Mouse (Mus musculus): ENCODE measurements around the gene Ate1. TPM values are rescaled to one million over a fixed set of nuclear protein-coding genes. Genes with fewer than 3 reads are reported as not detected.

The Ate1 gene
- polyA plus RNA-seq, 1 experiment, result not detected

DNA sequence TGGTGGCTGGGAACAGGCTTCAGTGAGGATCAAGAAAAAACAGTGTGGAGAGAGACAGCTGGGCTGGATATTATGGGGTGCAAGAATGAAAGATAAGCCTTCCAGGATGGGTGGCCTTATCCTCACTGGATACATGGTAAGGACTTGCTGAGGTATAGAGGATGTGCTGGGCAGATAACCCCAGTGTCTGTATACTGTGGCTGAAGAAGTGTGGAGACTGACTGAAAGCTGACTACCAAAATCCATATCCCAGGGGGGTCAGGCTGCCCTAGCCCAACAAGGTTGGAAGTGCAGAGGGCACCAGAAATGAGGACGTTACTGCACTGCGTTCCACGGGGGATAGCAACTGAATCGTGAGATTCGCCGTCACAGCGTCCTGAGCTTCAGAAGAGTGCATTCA lies 139.8 kb downstream of the Ate1 start:
- Histone ChIP-seq H3K4me1 (ENCODE audit: control insufficient read depth, insufficient read depth, low read length) (peaks cover 14% of the 10 kb centered on the region), H3K4me3 (ENCODE audit: insufficient read depth, low read depth, low read length) (no peak overlapping the region), H3K27ac (ENCODE audit: insufficient read depth, low read depth, low read length) (no peak overlapping the region)
- WGBS, result 85% methylated on average over 7 of the region's 7 CpGs
- TF ChIP-seq CTCF (IDR thresholded peaks at IDR 0.05; ENCODE audit: insufficient read depth, low read depth, low read length) (no peak), POLR2A (IDR thresholded peaks at IDR 0.05; ENCODE audit: insufficient read depth, low read depth, low read length) (no peak)

GRCm38 (mm10) chr7:130379886-130380285 lies 140.3 kb downstream of the Ate1 start:
- Histone ChIP-seq H3K4me1 (ENCODE audit: control insufficient read depth, insufficient read depth, low read length) (peaks cover 14% of the 10 kb centered on the region), H3K27ac (ENCODE audit: insufficient read depth, low read depth, low read length) (no peak overlapping the region), H3K4me3 (ENCODE audit: insufficient read depth, low read depth, low read length) (no peak overlapping the region)
- 94% methylated on average over 5 of the region's 5 CpGs for WGBS
- no peak for TF ChIP-seq POLR2A (IDR thresholded peaks at IDR 0.05; ENCODE audit: insufficient read depth, low read depth, low read length)
- TF ChIP-seq CTCF (IDR thresholded peaks at IDR 0.05; ENCODE audit: insufficient read depth, low read depth, low read length), result no peak

DNA sequence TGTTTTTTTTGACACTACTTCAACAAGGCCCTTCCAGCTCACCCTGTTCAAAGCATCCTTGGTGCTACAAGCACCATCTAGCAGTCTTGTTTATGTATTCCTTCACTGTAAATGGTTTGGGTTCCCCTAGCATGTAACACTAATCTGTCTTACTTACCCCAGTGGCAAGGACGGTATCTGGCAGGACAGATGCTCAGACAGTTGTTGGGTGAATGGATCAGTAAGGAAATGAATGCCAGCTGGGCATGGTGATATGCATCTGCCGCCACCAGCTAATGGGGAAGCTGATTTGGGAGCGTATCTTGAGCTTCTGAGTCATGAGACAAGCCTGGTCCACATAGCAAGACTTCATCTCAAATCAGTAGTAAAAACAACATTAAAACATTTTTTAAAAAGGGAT lies 141.9 kb downstream of the Ate1 start:
- H3K4me3 ChIP-seq (ENCODE audit: insufficient read depth, low read depth, low read length), result no peak overlapping the region
- WGBS, result 93% methylated on average over 3 of the region's 3 CpGs
- no peak for TF ChIP-seq POLR2A (IDR thresholded peaks at IDR 0.05; ENCODE audit: insufficient read depth, low read depth, low read length)
- TF ChIP-seq CTCF (IDR thresholded peaks at IDR 0.05; ENCODE audit: insufficient read depth, low read depth, low read length), result no peak
- H3K27ac ChIP-seq (ENCODE audit: insufficient read depth, low read depth, low read length), result no peak overlapping the region
- H3K4me1 ChIP-seq (ENCODE audit: control insufficient read depth, insufficient read depth, low read length), result peaks cover 14% of the 10 kb centered on the region

DNA sequence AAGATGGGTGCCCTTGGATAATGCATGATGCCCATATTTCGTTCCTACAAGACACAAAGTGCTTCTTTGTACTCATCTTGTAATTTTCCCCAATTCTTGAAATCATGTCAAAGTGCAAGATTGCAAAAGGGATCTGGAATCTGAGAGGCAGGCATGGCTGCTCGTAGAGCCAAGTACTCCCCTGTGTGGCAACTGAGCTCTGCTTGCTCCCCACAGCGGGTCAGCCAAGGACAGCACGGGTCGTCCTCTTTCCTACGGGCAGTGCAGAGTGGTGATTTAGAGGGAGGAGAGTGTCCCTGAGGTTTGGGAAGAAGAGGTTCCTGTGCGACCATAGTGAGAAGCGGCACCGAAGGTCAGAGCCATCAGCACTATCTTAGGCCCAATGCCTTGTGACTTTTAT lies 145.9 kb downstream of the Ate1 start:
- 84% methylated on average over 9 of the region's 9 CpGs for WGBS
- no peak overlapping the region for H3K4me3 ChIP-seq (ENCODE audit: insufficient read depth, low read depth, low read length)

GRCm38 (mm10) chr7:130368827-130369641 lies 151.1 kb downstream of the Ate1 start:
- no peak overlapping the region for H3K27ac ChIP-seq (ENCODE audit: insufficient read depth, low read depth, low read length)
- H3K4me1 ChIP-seq (ENCODE audit: control insufficient read depth, insufficient read depth, low read length), result peaks cover 18% of the 10 kb centered on the region
- H3K4me3 ChIP-seq (ENCODE audit: insufficient read depth, low read depth, low read length), result no peak overlapping the region
- 16% methylated on average over 24 of the region's 24 CpGs for WGBS
- TF ChIP-seq POLR2A (IDR thresholded peaks at IDR 0.05; ENCODE audit: insufficient read depth, low read depth, low read length) (no peak), CTCF (IDR thresholded peaks at IDR 0.05; ENCODE audit: insufficient read depth, low read depth, low read length) (peak; percentile 27; the same call in 1 of the 2 replicates)

More for the DNA sequence above, 145.9 kb downstream of the Ate1 start:
- Histone ChIP-seq H3K4me1 (ENCODE audit: control insufficient read depth, insufficient read depth, low read length) (peaks cover 7% of the 10 kb centered on the region), H3K27ac (ENCODE audit: insufficient read depth, low read depth, low read length) (no peak overlapping the region)
- TF ChIP-seq CTCF (IDR thresholded peaks at IDR 0.05; ENCODE audit: insufficient read depth, low read depth, low read length) (no peak), POLR2A (IDR thresholded peaks at IDR 0.05; ENCODE audit: insufficient read depth, low read depth, low read length) (no peak)

- H3K4me3 ChIP-seq (ENCODE audit: insufficient read depth, low read depth, low read length), result no peak overlapping the region
- H3K4me1 ChIP-seq (ENCODE audit: control insufficient read depth, insufficient read depth, low read length), result peaks cover 18% of the 10 kb centered on the region
- TF ChIP-seq POLR2A (IDR thresholded peaks at IDR 0.05; ENCODE audit: insufficient read depth, low read depth, low read length), result no peak
- TF ChIP-seq CTCF (IDR thresholded peaks at IDR 0.05; ENCODE audit: insufficient read depth, low read depth, low read length), result no peak
- WGBS, result 48% methylated on average over 13 of the region's 13 CpGs
- H3K27ac ChIP-seq (ENCODE audit: insufficient read depth, low read depth, low read length), result no peak overlapping the region
Measured at GRCm38 (mm10) chr7:130368036-130368826, 151.9 kb downstream of the Ate1 start.

- Histone ChIP-seq H3K4me1 (ENCODE audit: control insufficient read depth, insufficient read depth, low read length) (peaks cover 18% of the 10 kb centered on the region), H3K27ac (ENCODE audit: insufficient read depth, low read depth, low read length) (no peak overlapping the region), H3K4me3 (ENCODE audit: insufficient read depth, low read depth, low read length) (no peak overlapping the region)
- TF ChIP-seq CTCF (IDR thresholded peaks at IDR 0.05; ENCODE audit: insufficient read depth, low read depth, low read length) (no peak), POLR2A (IDR thresholded peaks at IDR 0.05; ENCODE audit: insufficient read depth, low read depth, low read length) (no peak)
- 53% methylated on average over 12 of the region's 12 CpGs for WGBS
Measured at GRCm38 (mm10) chr7:130367222-130368035, 152.7 kb downstream of the Ate1 start.

GRCm38 (mm10) chr7:130365711-130366110 lies 154.5 kb downstream of the Ate1 start:
- WGBS, result 96% methylated on average over 10 of the region's 10 CpGs
- Histone ChIP-seq H3K4me3 (ENCODE audit: insufficient read depth, low read depth, low read length) (no peak overlapping the region), H3K4me1 (ENCODE audit: control insufficient read depth, insufficient read depth, low read length) (peaks cover 18% of the 10 kb centered on the region), H3K27ac (ENCODE audit: insufficient read depth, low read depth, low read length) (no peak overlapping the region)
- TF ChIP-seq CTCF (IDR thresholded peaks at IDR 0.05; ENCODE audit: insufficient read depth, low read depth, low read length) (no peak), POLR2A (IDR thresholded peaks at IDR 0.05; ENCODE audit: insufficient read depth, low read depth, low read length) (no peak)

Other genes starting within 250 kb of the Ate1 start
- gene Nsmce4a, start 52.7 kb upstream of the Ate1 start, polyA plus RNA-seq (2012; ENCODE audit: insufficient read depth, insufficient read length, low replicate concordance, missing spikeins), result 530 TPM in 1 of 2 replicates, not detected in the other
- gene Tacc2, start 57.1 kb upstream of the Ate1 start, polyA plus RNA-seq (2012; ENCODE audit: insufficient read depth, insufficient read length, low replicate concordance, missing spikeins), result not detected in 2 replicates